Comparison of ENCODE assay signal across 8 mouse cellular contexts in genomic region chr16:36041625-36042020, GRCm38 (mm10). TPM values are rescaled to one million over a fixed set of nuclear protein-coding genes. Genes with fewer than 3 reads are reported as not detected.
DNase-seq lines count a peak whose midpoint lies in the region; ATAC-seq and TF ChIP-seq lines count a peak whose summit lies in the region.

No protein-coding gene starts in this region.

- no peak for TF ChIP-seq CTCF in bone marrow macrophage, adult 2 months (IDR thresholded peaks at IDR 0.05; ENCODE audit: low read depth, low read length)

- peak overlapping the region; percentile 67 for H3K4me2 ChIP-seq in kidney, embryonic 14.5 days (replicated peaks; ENCODE audit: low read depth, low read length)
- peak overlapping the region; percentile 76 for H3K4me2 ChIP-seq in hindbrain, embryonic 11.5 days (replicated peaks; ENCODE audit: low read depth, low read length)
- peak overlapping the region; percentile 81 for H3K4me2 ChIP-seq in midbrain, embryonic 11.5 days

- no peak for DNase-seq in kidney, adult 11 months
- no peak for DNase-seq in hindbrain, embryonic 11.5 days (ENCODE audit: low spot score)
- peak; percentile 86 for DNase-seq in midbrain, embryonic 11.5 days (ENCODE audit: low spot score, missing footprints)
- no peak for DNase-seq in gastrocnemius, postnatal 4 days (ENCODE audit: low spot score in 2 of 2)
- no peak for DNase-seq in ovary, postnatal 10 days (ENCODE audit: low spot score)

- TF ChIP-seq POLR2A in bone marrow macrophage, adult 2 months (IDR thresholded peaks at IDR 0.05; ENCODE audit: borderline replicate concordance, low read depth, low read length): no peak

- H3K27ac ChIP-seq in kidney, embryonic 14.5 days (ENCODE audit: low read depth, low read length): peak overlapping the region; percentile 82
- H3K27ac ChIP-seq in bone marrow macrophage, adult 2 months (ENCODE audit: insufficient read depth, low read depth, low read length): peak overlapping the region; percentile 19
- H3K27ac ChIP-seq in hindbrain, embryonic 11.5 days (ENCODE audit: low read depth, low read length): peak overlapping the region; percentile 47; the same call in 1 of the 2 replicates
- peak overlapping the region; percentile 22; the same call in 1 of the 2 replicates for H3K27ac ChIP-seq in midbrain, embryonic 11.5 days (ENCODE audit: low read depth, low read length)

- H3K36me3 ChIP-seq in kidney, embryonic 14.5 days (ENCODE audit: control insufficient read depth, insufficient read depth, low read length): peaks cover 36% of the 10 kb centered on the region
- no peaks in the 10 kb centered on the region for H3K36me3 ChIP-seq in hindbrain, embryonic 11.5 days (ENCODE audit: control insufficient read depth, insufficient read depth, low read length)
- H3K36me3 ChIP-seq in midbrain, embryonic 11.5 days (ENCODE audit: control insufficient read depth, insufficient read depth, low read length): no peaks in the 10 kb centered on the region; the same call in 1 of the 2 replicates

- no peak for ATAC-seq in kidney, embryonic 14.5 days (ENCODE audit: low FRiP score, low TSS enrichment)
- ATAC-seq in hindbrain, embryonic 11.5 days (ENCODE audit: low FRiP score): no peak
- no peak for ATAC-seq in midbrain, embryonic 11.5 days (ENCODE audit: low FRiP score)
- ATAC-seq in erythroid progenitor cell, adult 5-6 weeks (replicated peaks; ENCODE audit: low FRiP score, poor library complexity, severe bottlenecking): no peak

- H3K9me3 ChIP-seq in kidney, embryonic 14.5 days (ENCODE audit: control insufficient read depth, low read length): no peaks in the 10 kb centered on the region
- H3K9me3 ChIP-seq in hindbrain, embryonic 11.5 days (ENCODE audit: control insufficient read depth, low read length): no peaks in the 10 kb centered on the region
- H3K9me3 ChIP-seq in midbrain, embryonic 11.5 days (ENCODE audit: control insufficient read depth, low read length): no peaks in the 10 kb centered on the region

- peaks cover 9% of the 10 kb centered on the region for H3K4me1 ChIP-seq in kidney, embryonic 14.5 days (ENCODE audit: control insufficient read depth, insufficient read depth, low read length)
- peaks cover 7% of the 10 kb centered on the region for H3K4me1 ChIP-seq in bone marrow macrophage, adult 2 months (ENCODE audit: control insufficient read depth, insufficient read depth, low read length)
- no peaks in the 10 kb centered on the region for H3K4me1 ChIP-seq in hindbrain, embryonic 11.5 days (replicated peaks; ENCODE audit: control insufficient read depth, insufficient read depth, low read length)
- peaks cover 9% of the 10 kb centered on the region for H3K4me1 ChIP-seq in midbrain, embryonic 11.5 days (ENCODE audit: control insufficient read depth, insufficient read depth, low read length)

- peak overlapping the region; percentile 76 for H3K9ac ChIP-seq in kidney, embryonic 14.5 days (ENCODE audit: low read depth, low read length)
- H3K9ac ChIP-seq in hindbrain, embryonic 11.5 days (ENCODE audit: low read depth, low read length): peak overlapping the region; percentile 77
- peak overlapping the region; percentile 82 for H3K9ac ChIP-seq in midbrain, embryonic 11.5 days (ENCODE audit: low read length)

- no peaks in the 10 kb centered on the region for H3K27me3 ChIP-seq in kidney, embryonic 14.5 days (ENCODE audit: control insufficient read depth, insufficient read depth, low read length)
- no peaks in the 10 kb centered on the region for H3K27me3 ChIP-seq in hindbrain, embryonic 11.5 days (ENCODE audit: control insufficient read depth, insufficient read depth, low read length)
- no peaks in the 10 kb centered on the region for H3K27me3 ChIP-seq in midbrain, embryonic 11.5 days (ENCODE audit: control insufficient read depth, insufficient read depth, low read length)

- 25% methylated on average over 11 of the region's 11 CpGs for WGBS in kidney, embryonic 14.5 days
- 36% methylated on average over 11 of the region's 11 CpGs for WGBS in hindbrain, embryonic 11.5 days
- WGBS in midbrain, embryonic 11.5 days: 37% methylated on average over 11 of the region's 11 CpGs

- peak overlapping the region; percentile 62 for H3K4me3 ChIP-seq in kidney, embryonic 14.5 days (ENCODE audit: low read length)
- H3K4me3 ChIP-seq in bone marrow macrophage, adult 2 months (ENCODE audit: insufficient read depth, low read length): peak overlapping the region; percentile 65
- H3K4me3 ChIP-seq in hindbrain, embryonic 11.5 days (ENCODE audit: low read depth, low read length): peak overlapping the region; percentile 63
- H3K4me3 ChIP-seq in midbrain, embryonic 11.5 days (ENCODE audit: low read depth, low read length): peak overlapping the region; percentile 60

RNA-seq across cellular contexts. Expression of gene Wdr5b, which starts 0.6 kb away (rescaled TPM):
- 8.6 and 9.6 TPM in 2 replicates for polyA plus RNA-seq in kidney, embryonic 14.5 days (2014; fragmentation: Nextera tagmentation; extraction: Ambion mirVana)
- polyA plus RNA-seq in bone marrow macrophage, adult 2 months (2012; ENCODE audit: insufficient read depth, insufficient read length, missing spikeins): 5.5 and 6.9 TPM in 2 replicates
- polyA plus RNA-seq in hindbrain, embryonic 11.5 days (2014; fragmentation: Nextera tagmentation; extraction: Ambion mirVana): 12.2 and 14.2 TPM in 2 replicates
- 12.0 and 15.5 TPM in 2 replicates for polyA plus RNA-seq in midbrain, embryonic 11.5 days (2014; fragmentation: Nextera tagmentation; extraction: Ambion mirVana)
- 1 to 10 TPM; 5.0 to 5.3 TPM for total RNA-seq in gastrocnemius, postnatal 4 days (2021)
- total RNA-seq in erythroid progenitor cell, adult 5-6 weeks (2015; ENCODE audit: low replicate concordance): 6.5 and 10.9 TPM in 2 replicates
- total RNA-seq in erythroid progenitor cell, adult 5-6 weeks (2017; ENCODE audit: low replicate concordance): 4.5 and 5.1 TPM in 2 replicates

RNA-seq across cellular contexts. Expression of gene Fam162a, which starts 29.8 kb away (rescaled TPM):
- 283 and 349 TPM in 2 replicates for polyA plus RNA-seq in kidney, embryonic 14.5 days (2014; fragmentation: Nextera tagmentation; extraction: Ambion mirVana)
- polyA plus RNA-seq in bone marrow macrophage, adult 2 months (2012; ENCODE audit: insufficient read depth, insufficient read length, missing spikeins): 49.2 and 57.1 TPM in 2 replicates
- polyA plus RNA-seq in hindbrain, embryonic 11.5 days (2014; fragmentation: Nextera tagmentation; extraction: Ambion mirVana): 207 and 223 TPM in 2 replicates
- polyA plus RNA-seq in midbrain, embryonic 11.5 days (2014; fragmentation: Nextera tagmentation; extraction: Ambion mirVana): 224 and 249 TPM in 2 replicates
- 100 to 1,000 TPM in 1 of 2 experiments, 10 to 100 TPM in 1; 95.0 to 107 TPM for total RNA-seq in gastrocnemius, postnatal 4 days (2021)
- total RNA-seq in erythroid progenitor cell, adult 5-6 weeks (2015; ENCODE audit: low replicate concordance): 15.1 and 53.0 TPM in 2 replicates
- total RNA-seq in erythroid progenitor cell, adult 5-6 weeks (2017; ENCODE audit: low replicate concordance): 14.5 and 24.8 TPM in 2 replicates

RNA-seq across cellular contexts. Expression of gene Ccdc58, which starts 29.9 kb away (rescaled TPM):
- polyA plus RNA-seq in kidney, embryonic 14.5 days (2014; fragmentation: Nextera tagmentation; extraction: Ambion mirVana): 99.3 and 115 TPM in 2 replicates
- polyA plus RNA-seq in bone marrow macrophage, adult 2 months (2012; ENCODE audit: insufficient read depth, insufficient read length, missing spikeins): 19.6 and 33.8 TPM in 2 replicates
- 71.6 and 78.4 TPM in 2 replicates for polyA plus RNA-seq in hindbrain, embryonic 11.5 days (2014; fragmentation: Nextera tagmentation; extraction: Ambion mirVana)
- polyA plus RNA-seq in midbrain, embryonic 11.5 days (2014; fragmentation: Nextera tagmentation; extraction: Ambion mirVana): 84.3 and 89.8 TPM in 2 replicates
- total RNA-seq in gastrocnemius, postnatal 4 days (2021): 10 to 100 TPM; 38.3 to 42.4 TPM
- 3.2 and 12.6 TPM in 2 replicates for total RNA-seq in erythroid progenitor cell, adult 5-6 weeks (2015; ENCODE audit: low replicate concordance)
- 8.0 and 33.3 TPM in 2 replicates for total RNA-seq in erythroid progenitor cell, adult 5-6 weeks (2017; ENCODE audit: low replicate concordance)

Comparison
In these comparisons a context has a peak if more than half of its experiments do, and no peak if none do; other contexts are left out.
1. H3K27ac ChIP-seq: peak in every context shown above with its lines; median percentile 82 in kidney, embryonic 14.5 days; 47 in hindbrain, embryonic 11.5 days; 22 in midbrain, embryonic 11.5 days; 19 in bone marrow macrophage, adult 2 months.